1 mouse cellular context compared by ENCODE assay signal in the genomic region with DNA sequence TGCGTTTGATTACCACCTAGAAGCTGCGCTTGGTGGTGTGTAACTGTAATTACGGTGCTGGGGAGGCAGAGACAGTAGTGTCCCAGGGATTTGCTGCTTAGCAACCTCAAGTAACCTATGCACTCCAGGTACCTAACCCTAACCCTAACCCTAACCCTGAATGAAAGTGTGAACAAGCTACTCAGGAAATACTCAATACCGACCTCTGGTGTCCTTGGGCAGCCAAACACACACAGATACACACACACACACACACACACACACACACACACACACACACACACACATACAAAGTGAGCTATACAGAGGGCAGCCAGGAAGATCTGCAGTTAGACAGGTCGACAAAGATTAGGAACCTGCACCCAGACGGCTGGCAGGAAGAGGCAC.
TF ChIP-seq lines count a peak whose summit lies in the region.

No protein-coding gene starts in this region.

TF ChIP-seq in MEL, 35 proteins besides CTCF, POLR2A, EP300 and RAD21 (continued from another document):
- no peak for TF ChIP-seq ZMIZ1 (IDR thresholded peaks at IDR 0.05; ENCODE audit: low read depth, low read length)
